Mouse (Mus musculus) right cerebral cortex, postnatal 4 days (tissue): ENCODE measurements around the gene Rbfox2.

ENCODE experiments used
- DNase-seq: peaks from one replicate; pipeline ENCODE4 v3.0.0-alpha.2; 2022

Gene Rbfox2

GRCm38 (mm10) chr15:77225274-77225673, 81.5 kb downstream of the Rbfox2 start:
- peak; percentile 33 for DNase-seq

DNA sequence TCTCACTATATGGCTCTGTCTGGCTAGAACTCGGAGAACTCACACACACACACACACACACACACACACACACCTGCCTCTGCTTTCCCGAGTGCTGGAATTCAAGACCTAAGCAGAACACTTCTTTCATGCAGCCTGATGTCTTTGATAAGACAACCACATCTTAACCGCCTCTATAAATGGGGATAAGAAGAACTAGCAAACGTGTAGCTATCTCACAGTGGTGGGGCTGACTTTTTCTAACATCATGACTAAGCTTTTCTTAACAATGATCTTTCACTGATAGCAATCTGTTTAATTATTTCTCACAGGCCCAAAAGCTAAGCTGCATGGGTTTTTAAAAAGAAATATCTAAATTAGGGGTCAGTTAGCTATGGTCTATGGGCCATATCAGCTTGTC, 86.0 kb downstream of the Rbfox2 start:
- no peak for DNase-seq

GRCm38 (mm10) chr15:77220137-77220536, 86.7 kb downstream of the Rbfox2 start:
- DNase-seq: no peak

GRCm38 (mm10) chr15:77219571-77219970, 87.2 kb downstream of the Rbfox2 start:
- DNase-seq: no peak

DNA sequence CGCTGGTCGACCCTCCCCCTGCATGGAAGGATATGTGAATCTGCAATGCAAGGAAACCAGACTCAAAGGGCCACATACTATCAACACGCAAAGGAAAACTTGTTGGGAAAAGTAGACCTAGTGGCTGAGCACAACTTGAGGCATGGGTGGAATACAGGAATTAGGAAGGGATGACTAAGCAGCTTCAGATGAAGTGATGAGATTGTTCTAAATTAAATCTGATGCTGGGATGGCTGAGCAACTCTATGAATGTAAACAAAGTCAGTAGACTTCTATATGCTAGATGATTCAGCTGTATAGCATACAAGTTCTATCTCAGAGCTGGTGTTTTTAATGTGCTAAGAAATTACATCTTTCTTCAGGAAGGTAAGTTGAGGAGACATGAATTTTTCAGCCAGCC, 88.8 kb downstream of the Rbfox2 start:
- no peak for DNase-seq

DNA sequence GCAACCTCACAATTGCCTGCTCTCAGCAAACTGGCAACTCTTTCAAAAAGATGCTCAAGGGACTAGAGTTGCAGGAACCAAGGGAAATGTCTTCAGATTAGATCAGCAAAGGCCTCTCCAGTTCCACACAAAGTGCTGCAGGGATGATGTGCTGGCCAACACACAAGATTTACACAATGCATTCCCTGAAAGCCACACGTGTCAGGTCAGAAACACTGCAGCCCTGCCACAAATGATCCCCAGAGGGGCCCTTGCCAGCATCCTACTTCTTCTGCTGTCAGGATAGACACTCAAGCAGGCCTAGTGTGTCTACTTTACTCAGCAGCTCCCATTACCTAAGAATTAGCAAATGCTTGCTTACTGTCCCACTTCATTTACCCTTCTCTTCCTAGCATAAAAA, 89.3 kb downstream of the Rbfox2 start:
- DNase-seq: no peak

DNA sequence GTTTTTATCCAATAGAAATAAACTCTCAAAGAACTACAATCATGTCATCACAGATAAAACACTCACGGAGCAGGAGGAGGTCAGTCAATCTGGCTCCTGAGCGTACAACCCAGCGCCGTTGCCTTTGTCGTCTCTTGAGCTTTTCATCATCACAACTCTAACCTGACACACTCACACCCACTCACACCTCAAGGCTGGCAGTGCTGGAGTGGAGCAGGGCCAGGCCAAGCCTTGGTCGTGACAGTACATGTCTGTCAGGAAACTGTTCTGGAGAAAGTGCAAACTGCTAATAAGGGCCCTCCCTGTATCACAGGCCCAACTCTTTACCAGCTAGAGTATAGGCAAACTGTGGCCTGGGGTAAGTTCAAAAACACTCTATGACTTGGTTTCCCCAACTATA, 90.1 kb downstream of the Rbfox2 start:
- DNase-seq: no peak

DNA sequence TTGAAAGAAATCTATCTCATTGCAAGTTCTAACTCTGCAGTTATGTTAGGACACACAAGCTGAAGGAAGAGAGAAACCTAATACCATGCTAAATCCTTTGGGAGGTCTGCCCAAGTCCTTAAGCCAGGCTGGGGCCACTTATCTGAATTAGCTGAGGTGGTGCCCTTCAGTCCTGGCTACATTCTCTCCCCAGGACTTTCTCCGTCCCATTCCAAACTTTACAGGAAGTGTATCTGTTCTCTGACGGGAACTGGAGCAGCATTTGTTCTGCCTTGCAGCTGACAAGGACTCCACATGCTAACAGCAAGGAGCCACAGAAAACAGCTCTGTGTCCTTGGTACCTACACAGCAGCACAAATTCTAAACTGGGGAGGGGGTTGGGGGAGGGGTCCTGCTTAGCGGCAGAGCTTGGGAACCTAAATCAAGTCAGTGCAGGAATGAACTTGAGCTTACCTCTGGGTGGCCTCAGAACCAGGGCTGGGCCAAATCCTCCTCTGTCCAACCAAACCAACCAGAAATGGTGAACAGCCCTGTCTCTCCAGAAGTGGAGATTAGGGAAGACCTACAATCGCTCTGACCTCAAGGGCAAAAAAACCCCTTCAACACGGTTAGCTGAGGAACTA, 91.5 kb downstream of the Rbfox2 start:
- DNase-seq: no peak

DNA sequence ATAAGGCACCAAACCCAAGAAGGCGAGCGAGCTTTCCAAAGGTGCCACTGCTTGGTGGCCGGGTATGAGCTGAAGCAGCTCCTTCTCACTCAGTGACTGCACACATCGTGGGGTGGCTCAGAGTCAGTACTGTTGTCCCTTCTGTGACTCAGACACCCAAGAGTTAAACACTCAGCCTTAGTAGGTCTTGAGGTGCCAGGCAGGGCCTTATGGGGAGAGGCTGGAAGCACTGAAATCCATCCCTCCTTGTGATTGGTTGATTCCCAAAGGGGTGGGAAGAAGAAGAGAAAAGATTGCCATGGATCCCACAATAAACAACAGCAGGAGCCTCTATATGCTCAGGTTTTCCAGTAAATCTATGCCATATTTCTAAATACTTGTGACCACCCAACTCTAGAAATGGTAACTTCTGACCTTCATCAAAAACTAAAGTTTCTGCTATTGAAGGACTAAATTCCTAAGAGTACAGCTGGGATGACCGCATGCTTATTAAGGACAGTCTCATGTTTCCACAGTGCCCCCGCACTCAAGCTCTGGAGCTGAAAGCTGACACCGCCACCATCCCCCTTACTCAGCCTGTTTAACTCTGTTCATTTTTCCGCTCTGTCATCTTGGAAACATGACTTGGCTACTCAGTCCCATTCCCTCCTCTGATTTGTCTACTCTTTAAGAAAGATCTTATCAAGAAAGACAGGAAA, 92.2 kb downstream of the Rbfox2 start:
- DNase-seq: no peak

DNA sequence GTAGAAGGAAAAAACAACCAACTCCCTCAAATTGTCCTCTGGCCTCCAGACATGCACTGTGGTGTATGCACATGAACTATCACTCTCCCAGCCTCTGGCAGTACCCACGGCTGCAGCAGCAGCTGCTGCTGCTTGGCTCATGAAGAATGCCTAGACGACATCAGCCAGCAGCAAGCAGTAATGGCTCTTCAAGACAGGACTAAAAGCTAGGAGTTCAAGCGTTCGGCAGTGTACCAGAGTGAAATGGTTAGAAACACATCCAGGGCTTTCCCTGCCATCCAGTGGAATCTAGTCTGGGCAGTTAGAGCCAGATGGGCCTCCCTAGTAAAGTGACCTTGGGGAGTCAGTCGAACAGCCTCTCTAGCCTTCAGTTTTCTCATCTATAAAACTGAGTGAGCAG, 93.0 kb downstream of the Rbfox2 start:
- no peak for DNase-seq

GRCm38 (mm10) chr15:77212818-77213217, 94.0 kb downstream of the Rbfox2 start:
- DNase-seq: no peak

DNA sequence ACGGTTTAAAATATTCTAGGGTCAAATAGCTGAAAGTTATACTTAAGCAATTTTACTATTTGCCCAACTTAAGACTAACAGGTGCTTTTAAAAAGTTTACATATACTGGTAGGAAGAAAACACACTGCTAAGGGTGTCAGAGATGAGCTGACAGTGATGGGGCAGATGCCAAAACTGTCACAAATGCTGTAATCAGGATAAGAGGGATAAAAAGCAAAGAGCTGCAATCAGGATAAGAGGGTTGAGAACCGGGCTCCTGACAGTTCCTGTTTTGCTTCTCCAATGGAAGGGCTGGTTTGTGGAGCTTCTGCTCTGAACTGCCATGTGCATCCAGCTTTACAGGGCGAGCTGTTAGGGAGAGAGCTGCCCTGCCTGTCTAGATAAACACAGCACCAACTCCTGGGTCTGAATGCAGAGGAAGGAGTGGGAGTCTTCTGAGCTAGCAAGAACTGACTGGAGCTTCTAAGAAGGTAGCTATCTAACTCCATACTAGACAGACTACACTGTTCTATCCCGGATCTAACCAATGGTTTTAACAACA, 94.5 kb downstream of the Rbfox2 start:
- DNase-seq: no peak

DNA sequence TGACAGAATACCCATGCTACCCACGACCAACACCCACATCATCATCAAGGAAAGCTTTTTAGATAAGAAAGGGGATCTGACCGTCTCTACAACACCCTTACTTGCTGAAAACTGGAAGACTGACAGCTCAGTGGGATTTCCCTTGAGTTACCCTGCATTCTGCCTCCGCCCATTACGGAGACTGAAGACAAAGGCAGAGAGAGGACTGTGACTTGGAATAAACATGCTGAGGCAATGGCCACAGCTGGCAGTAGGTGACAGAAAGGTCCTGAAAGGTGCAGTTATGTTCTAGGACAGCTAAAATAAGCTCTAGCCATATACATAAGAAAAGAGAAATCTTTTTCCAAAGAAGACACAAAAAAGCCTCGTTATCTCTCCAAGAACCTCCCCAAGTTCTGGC, 99.8 kb downstream of the Rbfox2 start:
- DNase-seq: no peak

DNA sequence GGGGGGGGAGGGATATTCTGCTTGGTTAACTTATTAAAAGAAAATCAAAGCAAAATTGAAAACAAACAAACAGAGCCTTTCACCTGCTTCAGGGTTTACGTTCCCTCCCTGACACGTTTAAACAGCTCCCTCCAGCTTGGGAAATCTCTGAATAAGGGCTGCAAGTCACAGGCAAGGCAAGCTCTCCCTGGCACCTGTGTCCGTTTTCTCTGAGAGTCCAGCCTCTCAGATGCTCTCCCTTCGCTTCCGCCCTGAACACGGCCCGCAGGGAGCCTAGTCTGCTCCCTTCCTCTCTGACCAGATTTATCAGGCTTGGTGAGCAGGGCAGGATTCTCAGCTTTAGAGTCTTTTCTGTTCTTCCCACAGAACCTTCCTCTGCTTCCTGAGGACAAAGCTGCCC, 101.9 kb downstream of the Rbfox2 start:
- no peak for DNase-seq

DNA sequence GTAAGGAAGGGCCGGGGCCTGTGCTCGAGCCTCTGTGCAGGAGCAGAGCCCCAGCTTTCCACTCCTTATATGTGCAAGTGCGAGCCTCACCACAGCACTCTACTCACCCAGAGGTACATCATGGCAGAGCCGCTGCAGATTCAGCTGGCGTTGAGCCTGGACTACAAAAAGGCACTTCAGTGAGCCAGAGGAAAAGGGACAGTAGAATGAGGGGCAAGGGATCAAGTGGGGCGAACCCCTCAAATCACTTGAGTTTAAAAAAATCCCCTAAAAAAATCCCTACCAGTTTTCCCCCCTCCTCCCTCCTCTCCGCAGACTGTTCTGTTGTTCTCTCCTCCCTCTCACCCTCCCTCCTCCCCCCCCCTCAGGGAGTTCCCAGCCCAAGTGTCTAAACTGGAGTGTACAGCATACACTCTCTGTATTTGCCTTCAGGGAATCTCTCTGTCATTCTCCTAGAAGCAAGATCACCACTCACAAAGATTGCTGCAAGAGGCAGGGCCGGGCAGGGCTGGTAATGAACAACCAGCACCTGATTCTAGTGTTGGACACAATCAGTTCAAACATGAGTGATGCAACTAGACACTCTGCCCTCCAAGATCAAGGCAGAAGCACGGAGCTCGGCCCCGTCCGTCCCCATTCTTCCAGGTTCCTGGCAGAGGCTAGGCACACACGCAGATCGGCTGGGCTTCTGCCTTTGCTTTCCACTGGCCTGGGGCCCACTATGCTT, 103.4 kb downstream of the Rbfox2 start:
- peak; percentile 13 for DNase-seq

GRCm38 (mm10) chr15:77202881-77203254, 103.9 kb downstream of the Rbfox2 start:
- no peak for DNase-seq

DNA sequence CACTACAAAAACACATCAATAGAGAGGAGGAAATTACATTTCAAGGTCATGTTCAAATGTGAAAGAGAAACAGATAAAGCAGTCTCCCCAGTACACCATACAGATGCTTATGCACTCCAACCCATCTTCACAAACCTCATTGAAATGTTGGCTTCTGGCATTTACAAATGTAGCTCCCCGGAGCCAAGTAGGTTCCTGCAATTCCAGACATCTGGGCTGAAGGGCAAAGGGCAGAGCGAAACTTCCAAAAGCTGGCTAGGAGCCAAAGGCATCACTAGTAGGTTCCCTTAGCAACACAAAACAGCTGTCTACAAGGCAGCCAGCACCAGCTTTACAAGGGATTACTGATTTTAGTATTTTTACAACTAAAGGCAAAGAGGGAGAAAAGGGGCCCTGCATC, 104.6 kb downstream of the Rbfox2 start:
- DNase-seq: no peak

GRCm38 (mm10) chr15:77196827-77197226, 110.0 kb downstream of the Rbfox2 start:
- peak; percentile 32 for DNase-seq

GRCm38 (mm10) chr15:77196001-77196400, 110.8 kb downstream of the Rbfox2 start:
- DNase-seq: no peak

GRCm38 (mm10) chr15:77192154-77192935, 114.5 kb downstream of the Rbfox2 start:
- DNase-seq: no peak

GRCm38 (mm10) chr15:77186096-77186495, 120.7 kb downstream of the Rbfox2 start:
- no peak for DNase-seq

GRCm38 (mm10) chr15:77185614-77186013, 121.2 kb downstream of the Rbfox2 start:
- no peak for DNase-seq

- no peak for DNase-seq
Measured at GRCm38 (mm10) chr15:77182800-77183199, 124.0 kb downstream of the Rbfox2 start.
